Mouse (Mus musculus) spleen, postnatal 36 days (tissue): ENCODE data around the gene Gm11562.

Experiments used
- DNase-seq, 2 experiments: peaks; one replicate each; pipeline ENCODE4 v3.0.0; 2022; ENCODE audit warnings: low spot score in 2 of 2, mixed read lengths in 1 of 2

Gene Gm11562

DNA sequence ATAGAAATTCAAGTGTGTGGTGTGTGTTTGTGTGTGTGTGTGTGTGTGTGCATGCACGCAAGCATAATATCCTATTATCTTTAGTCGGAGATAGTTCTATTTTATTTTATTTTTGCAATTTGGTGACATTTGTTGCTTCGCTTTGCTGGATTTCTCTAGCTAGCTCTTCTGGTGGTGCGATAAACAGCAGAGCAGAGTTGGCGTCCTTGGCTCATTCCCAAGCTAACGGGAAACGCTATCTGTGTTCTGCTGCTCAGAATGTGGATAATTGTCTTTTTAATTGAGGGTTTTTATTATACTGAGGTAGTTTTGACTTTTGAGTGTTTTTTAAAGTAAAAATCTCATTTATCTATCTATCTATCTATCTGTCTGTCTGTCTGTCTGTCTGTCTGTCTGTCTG lies 35.1 kb downstream of the Gm11562 start:
- no peak for DNase-seq

DNA sequence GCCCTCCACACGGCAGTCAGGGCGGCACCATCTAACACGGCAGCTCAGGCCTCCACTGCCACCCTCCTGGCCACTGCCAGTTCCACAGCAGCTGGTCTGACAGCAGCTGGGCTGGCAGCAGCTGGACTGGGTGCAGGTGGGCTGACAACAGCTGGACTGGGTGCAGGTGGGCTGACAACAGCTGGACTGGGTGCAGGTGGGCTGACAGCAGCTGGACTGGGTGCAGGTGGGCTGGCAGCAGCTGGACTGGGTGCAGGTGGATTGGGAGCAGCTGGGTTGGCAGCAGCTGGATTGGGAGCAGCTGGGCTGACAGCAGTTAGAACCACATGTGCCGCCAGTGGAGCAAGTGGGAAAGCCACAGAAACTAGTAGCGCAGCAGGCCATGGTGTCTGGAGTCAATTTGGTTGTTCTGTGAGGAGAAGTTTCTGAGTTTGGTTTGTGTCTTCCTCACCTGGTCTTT lies 37.0 kb downstream of the Gm11562 start, which contains the start of gene Krtap1-4:
Krtap1-4 (minus strand) TSS at position 410 of the 460 bp plus-strand sequence.
- DNase-seq = no peak

DNA sequence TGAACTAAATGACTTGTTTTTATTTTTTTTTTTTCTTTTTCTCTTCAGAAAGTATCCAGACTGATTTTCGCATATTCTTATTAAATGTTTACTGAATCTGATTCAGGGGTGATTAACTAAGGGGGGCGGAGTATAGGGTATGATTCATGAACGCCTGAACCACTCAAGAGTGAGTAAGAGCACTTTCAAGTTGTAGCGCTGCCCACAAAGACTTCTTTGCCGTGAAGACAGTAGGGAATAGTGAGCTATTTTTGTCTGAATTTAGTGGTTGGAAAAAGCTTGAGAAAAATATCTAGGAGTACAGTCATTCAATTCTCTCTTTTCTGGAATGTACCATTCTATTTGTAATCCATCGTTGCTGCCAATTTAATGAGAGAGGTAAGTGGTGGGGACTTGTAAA lies 38.7 kb downstream of the Gm11562 start:
- DNase-seq = no peak

DNA sequence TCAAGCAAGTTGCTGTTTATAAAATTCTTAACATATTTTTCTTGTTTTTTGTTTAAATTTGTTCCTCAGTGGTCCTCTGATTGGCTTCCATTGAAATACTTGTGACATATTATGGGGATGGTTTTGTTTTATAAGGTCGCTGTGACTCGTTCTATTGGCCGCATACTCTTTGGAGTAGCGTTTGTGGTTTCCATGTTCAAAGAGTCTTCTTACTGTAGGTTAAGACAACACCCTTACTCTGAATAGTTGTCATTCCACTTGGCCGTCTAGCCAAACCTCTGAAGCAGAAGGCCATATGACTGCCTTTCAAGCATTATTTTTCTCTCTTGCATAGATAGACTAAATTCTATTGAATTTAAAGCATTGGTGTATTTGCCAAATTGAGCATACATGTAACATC lies 39.2 kb downstream of the Gm11562 start:
- no peak for DNase-seq

DNA sequence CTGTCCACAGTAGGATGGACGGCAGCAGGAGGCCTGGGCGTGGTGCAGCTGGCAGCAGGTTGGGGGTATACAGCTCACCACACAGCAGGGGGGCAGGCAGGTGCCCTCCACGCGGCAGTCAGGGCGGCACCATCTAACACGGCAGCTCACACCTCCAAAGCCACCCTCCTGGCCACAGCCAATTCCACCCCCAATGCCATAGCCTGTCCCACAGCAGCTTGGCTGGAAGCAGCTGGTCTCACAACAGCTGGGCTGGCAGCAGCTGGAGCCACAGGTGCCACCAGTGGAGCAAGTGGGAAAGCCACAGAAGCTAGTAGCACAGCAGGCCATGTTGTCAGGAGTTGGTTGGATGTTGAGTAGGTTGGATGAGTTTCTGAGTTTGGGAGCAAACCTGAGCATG lies 39.6 kb downstream of the Gm11562 start, which contains the start of gene Krtap1-5:
Krtap1-5 (minus strand) TSS at position 381 of the 400 bp plus-strand sequence.
- DNase-seq = no peak

DNA sequence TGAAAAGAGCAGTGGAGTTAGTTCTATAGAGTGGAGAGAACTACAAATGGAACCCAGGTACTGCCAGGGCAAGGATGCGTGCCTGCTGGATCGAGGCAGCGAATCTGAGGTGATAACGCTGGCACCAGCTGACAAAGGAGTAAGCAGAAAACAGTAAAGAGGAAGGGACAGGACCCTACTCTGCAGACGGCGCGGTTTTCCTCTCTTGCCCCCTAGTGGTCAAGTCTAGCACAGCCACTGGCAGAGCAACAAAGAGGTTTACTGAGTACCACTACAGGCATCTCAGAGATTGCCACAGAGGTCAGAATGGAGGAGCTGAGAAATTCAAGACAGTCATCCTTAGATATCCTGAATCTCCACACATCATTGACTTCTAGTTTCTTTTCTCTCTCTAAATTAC lies 46.1 kb downstream of the Gm11562 start:
- peak; percentile 14 to 19 for DNase-seq

GRCm38 (mm10) chr11:99573164-99573563 lies 47.1 kb downstream of the Gm11562 start:
- DNase-seq = no peak
